Mouse (Mus musculus) cerebellum, postnatal 14 days (tissue): ENCODE results near the gene Pgbd5.

ENCODE experiments used
- DNase-seq, 2 experiments: peaks; one replicate each; pipeline ENCODE4 v3.0.0; 2021; ENCODE audit warnings: mixed read lengths in 2 of 2

The Pgbd5 gene

DNA sequence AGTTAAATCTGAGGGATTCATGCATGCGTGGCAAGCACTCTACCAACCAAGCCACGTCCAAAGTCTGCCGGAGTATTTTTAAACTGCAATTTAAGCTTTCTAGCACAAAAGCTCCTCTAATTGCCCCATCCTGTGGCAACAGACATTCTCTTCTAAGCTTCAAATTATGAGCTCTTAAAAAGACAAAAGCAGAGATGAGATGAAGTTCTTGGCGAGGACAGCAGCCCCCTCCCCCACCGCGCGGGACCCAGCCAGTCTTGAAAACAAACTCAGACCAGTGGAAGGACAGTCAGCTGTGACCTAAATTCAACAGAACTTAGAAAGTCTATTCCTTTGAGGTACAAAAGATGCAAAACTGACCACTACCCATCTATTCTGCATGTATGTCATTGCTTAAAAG, 48.3 kb downstream of the Pgbd5 start:
- peak; percentile 39 to 47 for DNase-seq

DNA sequence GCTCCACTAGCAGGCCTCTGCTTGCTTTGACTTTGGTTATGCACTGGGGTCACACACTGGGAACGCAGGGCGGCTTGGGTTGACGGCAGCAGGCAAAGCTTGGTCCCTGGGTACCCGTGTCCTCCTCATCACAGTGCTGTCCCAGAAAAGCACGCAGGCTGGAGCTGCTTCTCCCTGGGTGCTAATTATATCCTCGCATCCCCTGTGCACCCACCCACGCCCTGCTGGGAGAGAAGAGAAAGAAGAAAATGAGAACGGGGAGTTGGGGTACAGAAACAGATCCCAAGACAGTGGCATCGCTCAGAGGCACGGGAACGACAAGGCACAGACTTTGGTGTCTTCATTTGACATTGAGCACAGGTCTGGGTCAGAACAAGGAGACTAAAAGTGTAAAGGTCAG, 50.0 kb downstream of the Pgbd5 start:
- no peak for DNase-seq

- peak; percentile 76 to 79 for DNase-seq
These were observed 53.1 kb downstream of the Pgbd5 start for GRCm38 (mm10) chr8:124386225-124386899.

DNA sequence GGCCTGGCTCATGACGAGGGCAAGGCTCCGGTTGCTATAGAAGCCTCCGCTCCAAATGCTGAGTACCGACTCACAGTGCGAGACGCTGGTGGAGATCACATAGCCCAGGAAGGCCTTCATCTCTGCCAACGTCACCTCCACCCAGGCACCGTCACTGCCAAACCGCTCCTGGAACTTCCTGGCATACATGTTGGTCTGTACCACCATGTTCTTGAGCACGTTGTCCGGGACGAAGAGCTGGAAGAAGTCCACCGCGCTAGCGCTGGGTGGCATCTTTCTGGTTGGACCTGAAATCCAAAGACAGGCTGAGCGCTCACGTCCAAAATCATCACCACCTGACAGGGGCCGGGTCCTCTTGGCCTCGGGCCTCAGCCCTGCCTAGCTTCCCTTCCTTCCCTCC, 55.1 kb downstream of the Pgbd5 start:
- peak; percentile 59 to 71 for DNase-seq

DNA sequence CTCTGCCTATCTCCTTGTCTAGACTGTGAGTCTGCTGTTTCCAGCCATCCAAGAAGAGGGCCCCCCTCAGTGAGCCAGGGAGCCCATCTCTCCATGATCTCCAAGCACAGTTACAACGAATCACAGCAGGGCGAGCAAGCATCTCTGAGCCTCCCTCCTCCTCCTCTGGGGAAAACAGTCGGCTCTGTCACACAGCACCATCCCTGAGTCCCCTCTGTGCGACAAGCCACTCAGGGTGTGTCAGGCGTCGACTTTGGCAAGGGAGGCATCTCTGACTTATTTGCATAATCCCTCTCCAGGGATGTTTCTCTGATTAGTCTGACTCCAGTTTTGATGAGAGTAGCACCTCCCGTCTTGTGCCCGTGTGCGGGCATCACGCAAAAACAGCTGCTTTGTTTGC, 57.2 kb downstream of the Pgbd5 start:
- no peak for DNase-seq

GRCm38 (mm10) chr8:124379289-124379688, 60.2 kb downstream of the Pgbd5 start:
- no peak for DNase-seq

- no peak for DNase-seq
These were observed 63.1 kb downstream of the Pgbd5 start for GRCm38 (mm10) chr8:124376406-124376805.

GRCm38 (mm10) chr8:124375727-124376126, 63.7 kb downstream of the Pgbd5 start:
- peak; percentile 55 to 75 for DNase-seq

GRCm38 (mm10) chr8:124375168-124375567, 64.3 kb downstream of the Pgbd5 start:
- no peak for DNase-seq

DNA sequence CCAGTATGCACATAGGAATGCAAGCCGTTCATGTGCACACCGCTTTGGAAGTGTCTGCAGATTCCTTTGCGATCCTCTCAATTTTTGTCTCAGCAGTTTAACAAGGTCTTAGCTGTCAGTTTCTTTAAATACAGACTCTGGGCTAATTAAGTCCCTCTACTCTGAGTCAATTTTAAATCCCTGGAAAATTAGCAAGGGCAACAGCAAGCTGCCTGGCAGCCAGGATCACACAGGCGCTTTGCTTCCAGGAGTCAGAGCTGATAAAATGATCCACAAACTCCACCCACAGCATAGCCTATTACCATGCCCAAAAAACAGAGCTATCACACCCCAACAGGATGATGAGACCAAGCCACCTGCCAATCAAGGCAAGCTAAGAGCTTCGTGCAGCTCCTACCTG, 65.7 kb downstream of the Pgbd5 start:
- DNase-seq = no peak

DNA sequence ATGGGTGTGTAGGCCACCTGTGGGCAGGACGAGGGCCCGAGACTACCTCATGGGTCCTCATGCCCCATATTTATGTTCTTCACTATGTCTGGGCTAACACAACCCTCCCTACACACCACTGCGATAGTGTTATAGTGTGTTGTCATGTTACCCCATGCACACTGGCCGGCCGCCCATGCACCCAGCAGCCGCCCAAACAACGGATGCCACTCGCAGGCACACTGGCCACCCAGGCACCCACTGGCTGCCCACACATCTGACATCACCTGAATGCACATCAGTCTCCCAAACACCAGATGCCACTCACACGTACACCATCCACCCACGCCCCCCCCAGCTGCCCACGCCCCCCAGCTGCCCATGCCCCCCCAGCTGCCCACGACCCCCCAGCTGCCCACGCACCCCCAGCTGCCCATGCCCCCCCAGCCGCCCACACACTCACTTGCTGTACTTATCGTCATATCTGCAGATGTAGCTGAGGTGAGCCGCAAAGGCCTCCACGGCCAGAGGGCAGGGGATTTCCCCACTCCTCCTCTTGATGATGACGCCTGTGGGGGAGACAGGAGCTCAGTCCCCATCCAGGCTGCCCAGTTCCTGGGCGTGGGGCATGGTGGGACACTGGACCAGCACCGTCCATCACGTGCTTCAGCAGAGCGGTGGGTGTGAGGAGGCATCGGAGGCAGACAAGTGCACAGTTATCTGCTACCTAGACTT, 67.9 kb downstream of the Pgbd5 start:
- DNase-seq = no peak

DNA sequence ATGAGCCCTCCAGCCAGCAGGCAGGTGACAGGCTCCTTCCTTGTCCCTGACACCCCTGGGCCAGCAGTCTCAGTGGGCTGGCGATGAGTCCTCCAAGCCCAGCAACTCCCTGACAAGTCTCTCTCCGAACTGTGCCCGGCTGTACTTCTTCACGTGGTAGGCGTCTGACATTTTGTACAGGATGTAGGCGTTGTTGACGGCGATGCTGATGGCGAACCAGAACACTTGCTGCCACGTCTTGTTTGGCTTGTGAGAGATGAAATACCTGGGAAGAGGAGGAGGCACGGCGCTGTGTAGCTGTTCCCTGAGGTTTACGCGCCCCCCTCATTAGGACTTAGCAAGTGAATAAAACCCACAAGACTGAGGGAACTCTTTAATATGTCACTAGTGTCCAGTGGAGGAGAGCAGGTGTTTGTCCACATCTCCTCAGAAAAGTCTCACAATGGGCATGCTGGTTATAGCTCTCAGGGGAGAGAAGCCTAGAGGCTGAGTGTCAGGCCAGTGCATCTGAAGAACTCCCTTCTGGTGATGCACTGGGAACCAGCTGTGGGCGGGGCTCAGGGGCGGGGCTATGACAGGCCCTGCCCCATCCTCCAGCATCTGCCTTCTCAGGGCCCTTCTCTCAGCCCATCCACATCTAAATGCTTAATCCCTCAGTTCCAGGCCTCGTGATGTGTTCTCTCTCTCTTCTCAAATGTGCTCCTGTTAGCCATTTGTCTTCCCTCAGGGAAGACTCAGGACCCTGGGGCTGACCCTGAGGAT, 68.9 kb downstream of the Pgbd5 start:
- no peak for DNase-seq

- peak; percentile 88 to 92 for DNase-seq
These were observed 71.2 kb downstream of the Pgbd5 start for GRCm38 (mm10) chr8:124368213-124368612.

GRCm38 (mm10) chr8:124363337-124363736, 76.1 kb downstream of the Pgbd5 start:
- no peak for DNase-seq

DNA sequence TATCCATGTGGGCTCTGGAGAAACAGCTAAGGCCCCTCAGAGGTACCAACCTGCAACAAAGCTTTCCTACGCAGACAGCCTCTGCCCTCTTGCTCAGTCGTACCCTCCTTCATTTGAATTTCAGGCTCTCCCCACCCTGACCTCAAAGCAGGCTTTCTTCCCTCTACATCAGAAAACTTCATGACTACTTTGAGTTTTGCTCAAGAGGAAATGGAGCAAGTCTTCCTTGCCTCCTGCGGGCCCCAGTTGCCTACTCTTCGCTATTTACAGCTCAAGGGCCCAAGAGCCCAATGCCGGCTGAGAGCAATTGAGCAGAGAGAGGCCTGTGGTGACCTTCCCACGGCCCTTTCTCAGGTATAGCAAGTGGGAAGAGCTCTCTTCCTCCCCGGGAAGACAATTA, 76.9 kb downstream of the Pgbd5 start:
- DNase-seq = no peak

- DNase-seq = no peak
These were observed 77.6 kb downstream of the Pgbd5 start for GRCm38 (mm10) chr8:124361773-124362427.

GRCm38 (mm10) chr8:124360911-124361310, 78.5 kb downstream of the Pgbd5 start:
- DNase-seq = no peak

DNA sequence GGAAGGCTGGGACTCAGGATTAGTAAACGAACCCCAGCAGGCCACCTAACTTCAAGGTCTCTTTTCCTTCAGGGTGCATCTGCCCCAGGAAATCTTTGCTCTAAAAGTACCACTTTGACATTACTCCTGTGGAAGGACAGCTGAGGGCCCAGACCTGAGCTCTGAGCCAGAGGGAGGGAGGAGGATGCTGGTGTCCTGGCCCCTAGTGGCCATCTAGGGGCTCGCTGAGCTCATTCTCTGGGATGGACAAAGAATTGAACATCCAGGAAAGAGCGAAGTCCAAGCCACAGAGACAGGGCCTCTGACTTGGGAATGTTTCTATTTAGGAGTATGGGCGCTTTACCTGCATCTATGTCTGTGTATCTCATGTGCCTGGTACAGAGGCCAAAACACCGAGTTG, 87.8 kb downstream of the Pgbd5 start:
- no peak for DNase-seq

GRCm38 (mm10) chr8:124349663-124350062, 89.8 kb downstream of the Pgbd5 start:
- peak; percentile 95 to 96 for DNase-seq

GRCm38 (mm10) chr8:124348087-124348486, 91.4 kb downstream of the Pgbd5 start:
- DNase-seq = no peak

DNA sequence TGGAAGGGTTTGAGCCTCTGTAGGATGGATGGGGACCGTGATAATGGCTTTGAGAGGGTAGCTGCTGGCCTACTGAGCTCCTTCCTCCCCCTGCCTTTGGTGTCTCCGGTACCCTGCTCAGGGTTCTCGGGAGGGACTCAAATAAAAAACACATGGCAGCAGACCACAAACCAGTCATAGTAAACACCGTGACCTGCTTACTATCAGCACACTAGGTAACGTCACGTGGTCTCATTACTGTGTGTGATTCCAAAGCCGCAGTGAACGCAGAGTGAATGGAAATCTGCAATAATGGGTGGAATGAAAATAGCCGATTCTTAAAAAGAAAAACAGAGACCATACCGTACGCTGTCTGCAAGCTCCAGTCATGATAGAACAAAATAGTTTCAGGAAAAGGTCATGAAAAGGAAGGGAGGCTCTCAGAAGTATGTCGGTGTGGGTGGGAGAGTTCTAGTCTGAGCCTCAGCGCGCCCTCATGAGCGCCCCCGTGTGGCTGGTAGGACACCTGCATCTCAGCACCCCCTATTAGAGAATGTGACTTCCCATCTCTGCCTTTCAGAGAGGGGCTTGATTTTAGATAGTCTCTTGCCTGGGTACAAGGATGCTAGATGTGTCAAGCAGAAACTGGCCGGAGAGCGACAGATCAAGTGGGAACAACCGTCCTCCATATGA, 92.5 kb downstream of the Pgbd5 start:
- DNase-seq = peak; percentile 84 to 88

DNA sequence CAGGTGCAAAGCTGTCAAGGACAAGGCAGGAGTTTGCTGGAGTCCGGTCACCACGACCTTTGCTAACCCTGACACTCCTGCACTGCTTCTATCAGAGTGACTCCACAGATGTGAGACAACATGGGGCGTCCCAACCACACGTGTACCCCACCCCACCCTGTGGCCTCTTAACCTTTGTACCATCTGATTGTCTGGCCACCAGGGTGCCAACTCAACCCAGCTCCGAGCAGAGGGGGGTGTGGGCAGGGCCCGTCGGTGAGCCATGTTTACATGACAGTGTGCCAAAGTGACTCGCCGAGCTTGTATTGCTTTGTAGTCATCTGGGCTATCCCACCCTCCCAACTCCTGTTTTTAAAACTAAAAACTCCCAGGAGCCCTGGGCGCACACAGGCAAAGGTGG, 94.4 kb downstream of the Pgbd5 start:
- DNase-seq = no peak

DNA sequence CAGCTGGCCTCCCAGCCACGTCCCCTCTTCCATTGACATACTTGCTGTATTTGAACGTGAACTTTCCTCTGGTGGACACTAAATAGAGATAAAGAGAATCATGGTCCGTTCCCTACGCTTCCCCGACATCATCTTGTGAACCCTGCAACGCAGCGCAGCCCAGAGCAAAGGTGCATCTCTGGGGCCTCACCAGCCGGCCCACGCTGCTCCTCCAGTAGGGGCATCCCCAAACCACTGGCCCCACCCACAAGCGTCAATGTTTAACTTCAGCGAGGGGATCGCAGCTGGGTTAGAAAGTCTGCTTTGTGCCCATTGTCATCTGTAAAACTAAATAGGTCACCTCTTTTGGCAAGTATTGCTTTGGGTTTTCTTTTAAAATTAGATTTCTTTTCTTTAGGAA, 95.5 kb downstream of the Pgbd5 start:
- no peak for DNase-seq
